Mouse (Mus musculus) testis, adult 2 months (tissue): ENCODE data around the gene Asb8.

Experiments
- CTCF ChIP-seq: fragments of 200-500 bp; IDR thresholded peaks from 2 replicates; pipeline ENCODE4 v1.5.1; 2012; ENCODE audit warnings: low read depth, mild to moderate bottlenecking, inconsistent platforms, low read length, moderate library complexity; ENCODE audit not compliant: control insufficient read depth, insufficient read depth, insufficient replicate concordance
- POLR2A ChIP-seq: fragments of 200-500 bp; IDR thresholded peaks from 2 replicates; pipeline ENCODE4 v1.6.1; 2012; ENCODE audit warnings: low read depth, mild to moderate bottlenecking, inconsistent platforms, low read length, moderate library complexity; ENCODE audit not compliant: control insufficient read depth

GRCm38 (mm10) chr15:98165525-98165924, at the start of gene Asb8:
- TF ChIP-seq CTCF = no peak
- TF ChIP-seq POLR2A = peak; percentile 30; the same call in 1 of the 2 replicates
